Comparison of ENCODE assay signal across 11 mouse cellular contexts in genomic region chr9:67274296-67274695, GRCm38 (mm10).
DNase-seq lines count a peak whose midpoint lies in the region; ATAC-seq and TF ChIP-seq lines count a peak whose summit lies in the region.
"Had no signal": no experiment of that assay in that cellular context is flagged by ENCODE, and none has a peak within 500 bp of the region (broad histone marks: within the 10 kb centered on the region; RNA-seq: fewer than 3 reads in every experiment).

No protein-coding gene starts in this region.

- DNase-seq in gastrocnemius, adult 18-20 months (ENCODE audit: low spot score) = peak; percentile 55
- no peak for DNase-seq in gastrocnemius, postnatal 4 days (ENCODE audit: low spot score in 2 of 2)
- DNase-seq in left cerebral cortex, adult 2 months (ENCODE audit: extremely low spot score in 1 of 2, low spot score in 2 of 2) = no peak
- no peak for DNase-seq in left cerebral cortex, adult 8-10 months (ENCODE audit: low spot score in 2 of 2)
- peak; percentile 61 for DNase-seq in NIH3T3 (ENCODE audit: low read depth)
- peak; percentile 59 for DNase-seq in lung, postnatal 0 days (ENCODE audit: low spot score)
- DNase-seq in thymus, postnatal 10 days (ENCODE audit: low spot score in 2 of 2) = no peak
- DNase-seq in testis, postnatal 14 days (ENCODE audit: low spot score) = no peak
- DNase-seq: adrenal gland, adult 2 months had no signal

- H3K4me3 ChIP-seq in left cerebral cortex, adult 2 months = no peak overlapping the region
- no peak overlapping the region for H3K4me3 ChIP-seq in lung, postnatal 0 days (ENCODE audit: low read depth, low read length)
- H3K4me3 ChIP-seq: embryonic facial prominence, embryonic 12.5 days; megakaryocyte, embryonic 14.5 days had no signal

- intact Hi-C loops in left cerebral cortex, adult 2 months (cut with DNase I) = loop anchor here (5.0 kb wide), 1 partner anchor 52 kb away; no protein-coding TSS in a partner anchor

- peak; percentile 61 for ATAC-seq in lung, postnatal 0 days

- no peak for TF ChIP-seq EP300 in lung, postnatal 0 days (IDR thresholded peaks at IDR 0.05)

- no peaks in the 10 kb centered on the region; the same call in 1 of the 2 replicates for H3K4me1 ChIP-seq in lung, postnatal 0 days (ENCODE audit: insufficient read depth, low read depth, low read length)
- H3K4me1 ChIP-seq: megakaryocyte, embryonic 14.5 days had no signal

- 39% methylated on average over 3 of the region's 3 CpGs for WGBS in lung, postnatal 0 days

- no peaks in the 10 kb centered on the region for H3K36me3 ChIP-seq in lung, postnatal 0 days (ENCODE audit: insufficient read depth, low read length)

- H3K9ac ChIP-seq in lung, postnatal 0 days (replicated peaks; ENCODE audit: low read depth) = no peak overlapping the region
- H3K9ac ChIP-seq: embryonic facial prominence, embryonic 12.5 days had no signal

- H3K27ac ChIP-seq in left cerebral cortex, adult 2 months = no peak overlapping the region
- no peak overlapping the region for H3K27ac ChIP-seq in lung, postnatal 0 days (ENCODE audit: low read length)
- H3K27ac ChIP-seq: embryonic facial prominence, embryonic 12.5 days had no signal

- no peaks in the 10 kb centered on the region for H3K9me3 ChIP-seq in lung, postnatal 0 days (ENCODE audit: low read length)
- H3K9me3 ChIP-seq: embryonic facial prominence, embryonic 12.5 days had no signal

- H3K27me3 ChIP-seq in lung, postnatal 0 days (replicated peaks; ENCODE audit: insufficient read depth, low read length) = peaks cover 13% of the 10 kb centered on the region; the same call in 1 of the 2 replicates
- H3K27me3 ChIP-seq: embryonic facial prominence, embryonic 12.5 days had no signal

- TF ChIP-seq CTCF in left cerebral cortex, adult 2 months (IDR thresholded peaks at IDR 0.05) = peak; percentile 47
- TF ChIP-seq CTCF in lung, postnatal 0 days (IDR thresholded peaks at IDR 0.05) = peak; percentile 89

- no peak overlapping the region for H3K4me2 ChIP-seq in lung, postnatal 0 days (replicated peaks; ENCODE audit: low read depth, low read length)
- H3K4me2 ChIP-seq: embryonic facial prominence, embryonic 12.5 days had no signal

Comparison
In these comparisons a context has a peak if more than half of its experiments do, and no peak if none do; other contexts are left out.
1. DNase-seq: peak in gastrocnemius, adult 18-20 months (single experiment), NIH3T3 (single experiment) and lung, postnatal 0 days (single experiment); none in gastrocnemius, postnatal 4 days (0 of 2), left cerebral cortex, adult 2 months (0 of 2), left cerebral cortex, adult 8-10 months (0 of 2), thymus, postnatal 10 days (0 of 2) and testis, postnatal 14 days (single experiment).